Mouse (Mus musculus) hindbrain, postnatal 0 days (tissue): ENCODE results near the gene Slc7a1. TPM values are rescaled to one million over a fixed set of nuclear protein-coding genes. Genes with fewer than 3 reads are reported as not detected.

Experiments used
- ATAC-seq: fragments of 200-750 bp; cut with Nextera tagmentation; 2 replicates; pipeline ENCODE4 v1.8.0; 2017; ENCODE audit warnings: mild to moderate bottlenecking, moderate TSS enrichment, moderate library complexity
- DNase-seq: peaks from one replicate; pipeline ENCODE4 v3.0.0-alpha.2; 2015; ENCODE audit warnings: low spot score
- H3K27ac ChIP-seq: fragments of 300-500 bp; sonication (generic); 2 replicates; pipeline ENCODE4 v1.5.1; 2014; ENCODE audit warnings: mild to moderate bottlenecking
- H3K27me3 ChIP-seq: fragments of 300-500 bp; sonication (generic); 2 replicates; pipeline ENCODE4 v1.6.1; 2014; ENCODE audit warnings: low read length, mixed read lengths; ENCODE audit not compliant: insufficient read depth
- H3K36me3 ChIP-seq: fragments of 300-500 bp; sonication (generic); 2 replicates; pipeline ENCODE4 v1.6.1; 2014; ENCODE audit warnings: low read length, mixed read lengths; ENCODE audit not compliant: insufficient read depth
- H3K4me1 ChIP-seq: fragments of 300-500 bp; sonication (generic); 2 replicates; pipeline ENCODE4 v1.6.1; 2014; ENCODE audit warnings: antibody characterized with exemption, low read length, mixed read lengths; ENCODE audit not compliant: insufficient read depth
- H3K4me2 ChIP-seq: fragments of 300-500 bp; sonication (generic); 2 replicates; pipeline ENCODE4 v1.6.1; 2014; ENCODE audit warnings: low read depth, mild to moderate bottlenecking, low read length, moderate library complexity, mixed read lengths
- H3K4me3 ChIP-seq: fragments of 300-500 bp; sonication (generic); 2 replicates; pipeline ENCODE4 v1.5.1; 2014; ENCODE audit warnings: low read length
- H3K9ac ChIP-seq: fragments of 300-500 bp; sonication (generic); replicated peaks from 2 replicates; pipeline ENCODE4 v1.6.1; 2014; ENCODE audit warnings: mild to moderate bottlenecking, low read length, moderate library complexity, mixed read lengths
- H3K9me3 ChIP-seq: fragments of 300-500 bp; sonication (generic); 2 replicates; pipeline ENCODE4 v1.6.1; 2016; ENCODE audit warnings: low read length, mixed read lengths
- CTCF ChIP-seq: IDR thresholded peaks from 2 replicates; pipeline ENCODE4 v1.5.1; 2016; ENCODE audit warnings: antibody characterized with exemption, control low read depth, low read depth
- WGBS: fragments of 180-500 bp; shearing (Covaris S2); extraction: QIAGEN DNeasy Blood & Tissue Kit; methylation state at CpG from one replicate; pipeline ENCODE4 v1.1.7; 2014; 5-methylcytosine and 5-hydroxymethylcytosine counted together
- polyA plus RNA-seq: library from polyadenylated mRNA; unstranded; fragments of >200 nt; fragmentation: Nextera tagmentation; extraction: Ambion mirVana; gene quantifications from 2 replicates; pipeline ENCODE4 v1.2.1, GENCODE M21; 2015
- total RNA-seq: library from RNA; depleted of rRNA; stranded (reverse); fragments of >200 nt; gene quantifications from 2 replicates; pipeline ENCODE4 v1.2.3, GENCODE M21; 2014

Gene Slc7a1
- total and polyA plus RNA-seq, 2 experiments from 2014 or later, result 42.3 to 58.5 TPM

DNA sequence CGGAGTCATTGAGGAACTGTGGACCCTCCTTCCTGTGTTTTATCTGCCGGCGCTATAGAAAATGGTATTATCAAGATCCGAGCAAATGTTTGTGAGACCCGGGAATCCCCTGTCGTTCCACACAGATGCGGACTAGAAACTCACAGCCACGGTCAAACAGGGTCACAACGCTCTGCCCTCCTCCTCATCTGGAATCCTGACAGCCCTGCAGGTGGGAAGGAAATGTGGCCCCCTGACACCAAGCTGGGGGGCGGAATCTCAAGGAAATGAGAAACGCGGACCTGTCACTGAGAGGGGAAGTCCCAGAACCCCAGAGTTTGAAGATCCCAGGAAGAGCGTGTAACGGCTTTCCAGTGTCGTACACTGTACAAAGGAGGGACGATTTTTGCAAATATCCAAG is 46.3 kb downstream of the Slc7a1 start:
- Histone ChIP-seq H3K9me3 (no peaks in the 10 kb centered on the region), H3K27ac (no peak overlapping the region), H3K9ac (no peak overlapping the region), H3K27me3 (no peaks in the 10 kb centered on the region), H3K4me2 (no peak overlapping the region), H3K4me1 (no peaks in the 10 kb centered on the region), H3K36me3 (no peaks in the 10 kb centered on the region), H3K4me3 (no peak overlapping the region)
- DNase-seq (no peak), ATAC-seq (no peak)
- WGBS, result 83% methylated on average over 16 of the region's 16 CpGs
- TF ChIP-seq CTCF, result no peak

DNA sequence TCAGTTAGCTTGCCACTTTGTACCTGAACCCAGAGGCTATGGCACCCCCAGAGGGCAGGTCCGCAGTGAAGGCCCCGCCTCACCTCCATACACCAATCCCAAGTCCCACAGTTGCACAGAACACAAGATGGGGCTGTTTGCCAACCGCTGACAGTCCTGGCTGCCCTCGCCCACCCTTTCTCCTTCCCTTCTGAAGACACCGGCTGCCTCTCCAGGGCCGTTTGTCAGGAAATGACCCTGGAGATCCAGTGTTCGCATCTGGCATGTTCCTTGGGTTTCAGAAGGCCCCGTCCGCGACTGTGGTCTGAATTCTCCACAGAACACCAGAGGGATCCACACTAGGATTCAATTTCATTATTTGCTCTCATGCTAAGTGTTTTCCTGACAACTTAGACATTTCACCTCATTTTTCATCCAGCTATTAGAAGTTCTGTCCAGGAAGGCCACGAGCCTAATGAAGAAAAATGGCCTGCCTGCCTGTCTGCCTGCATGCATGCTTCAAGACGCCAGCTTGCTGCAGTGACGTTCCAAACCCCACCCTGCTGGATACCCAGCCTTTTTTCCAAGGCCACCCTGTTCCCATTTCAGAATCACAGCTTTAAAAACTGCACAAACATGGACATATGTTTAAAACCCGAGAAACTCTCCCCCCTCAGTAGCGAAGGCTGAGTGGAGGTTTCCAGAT is 50.2 kb downstream of the Slc7a1 start:
- Histone ChIP-seq H3K27me3 (no peaks in the 10 kb centered on the region), H3K4me2 (no peak overlapping the region), H3K36me3 (no peaks in the 10 kb centered on the region), H3K9ac (no peak overlapping the region), H3K27ac (peak overlapping the region; percentile 41; the same call in 1 of the 2 replicates), H3K9me3 (no peaks in the 10 kb centered on the region), H3K4me1 (no peaks in the 10 kb centered on the region), H3K4me3 (no peak overlapping the region)
- WGBS, result 48% methylated on average over 15 of the region's 15 CpGs
- DNase-seq, result peak; percentile 53
- ATAC-seq, result 0 out of 2 replicates have a peak, but pooled peaks have one; percentile 29
- peak; percentile 44 for TF ChIP-seq CTCF

DNA sequence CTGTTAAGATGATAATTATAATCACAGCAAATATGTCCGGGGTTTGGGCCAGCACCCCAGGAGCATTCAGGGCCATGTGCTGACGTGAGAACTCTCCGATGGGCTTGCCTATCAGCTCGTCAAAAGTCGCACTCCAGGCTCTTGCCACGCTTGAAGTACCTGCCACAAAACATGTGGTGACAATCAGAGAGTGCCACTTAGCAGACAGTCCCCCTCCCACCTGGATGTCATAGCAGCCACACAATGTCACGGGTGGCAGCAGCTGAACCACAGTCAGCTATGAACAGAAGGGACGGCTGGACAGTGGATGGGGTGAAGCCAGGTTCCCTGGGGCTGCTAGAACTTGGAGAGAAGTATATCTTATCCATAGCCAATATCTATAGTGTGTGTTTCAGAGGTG is 51.6 kb downstream of the Slc7a1 start:
- Histone ChIP-seq H3K4me1 (no peaks in the 10 kb centered on the region), H3K4me3 (no peak overlapping the region), H3K9me3 (no peaks in the 10 kb centered on the region), H3K4me2 (no peak overlapping the region), H3K27ac (no peak overlapping the region), H3K36me3 (no peaks in the 10 kb centered on the region), H3K9ac (no peak overlapping the region), H3K27me3 (no peaks in the 10 kb centered on the region)
- no peak for TF ChIP-seq CTCF
- ATAC-seq, result peak; percentile 43
- WGBS, result 53% methylated on average over 8 of the region's 8 CpGs
- peak; percentile 22 for DNase-seq

GRCm38 (mm10) chr5:148346543-148346942 is 53.2 kb downstream of the Slc7a1 start:
- no peak for DNase-seq
- peak; percentile 26 for TF ChIP-seq CTCF
- no peak overlapping the region for H3K4me2 ChIP-seq

GRCm38 (mm10) chr5:148344374-148344773 is 55.3 kb downstream of the Slc7a1 start:
- Histone ChIP-seq H3K9me3 (no peaks in the 10 kb centered on the region), H3K36me3 (no peaks in the 10 kb centered on the region), H3K4me1 (no peaks in the 10 kb centered on the region; the same call in 1 of the 2 replicates), H3K4me2 (no peak overlapping the region), H3K27ac (peak overlapping the region; percentile 7; the same call in 1 of the 2 replicates), H3K9ac (no peak overlapping the region), H3K4me3 (no peak overlapping the region), H3K27me3 (no peaks in the 10 kb centered on the region)
- no peak for ATAC-seq
- no peak for DNase-seq
- WGBS, result 66% methylated on average over 5 of the region's 5 CpGs
- no peak for TF ChIP-seq CTCF

More at GRCm38 (mm10) chr5:148346543-148346942, 53.2 kb downstream of the Slc7a1 start:
- Histone ChIP-seq H3K9me3 (no peaks in the 10 kb centered on the region), H3K36me3 (no peaks in the 10 kb centered on the region), H3K4me3 (no peak overlapping the region), H3K27me3 (no peaks in the 10 kb centered on the region), H3K9ac (no peak overlapping the region), H3K4me1 (no peaks in the 10 kb centered on the region; the same call in 1 of the 2 replicates), H3K27ac (no peak overlapping the region)
- ATAC-seq, result no peak
- WGBS, result 80% methylated on average over 8 of the region's 8 CpGs

- no peaks in the 10 kb centered on the region for H3K27me3 ChIP-seq
- peak overlapping the region; percentile 26 for H3K4me2 ChIP-seq
- no peak overlapping the region for H3K4me3 ChIP-seq
- TF ChIP-seq CTCF, result no peak
- H3K36me3 ChIP-seq, result no peaks in the 10 kb centered on the region
- peak overlapping the region; percentile 48; the same call in 1 of the 2 replicates for H3K27ac ChIP-seq
- no peaks in the 10 kb centered on the region for H3K9me3 ChIP-seq
- peak; percentile 59 for DNase-seq
- no peaks in the 10 kb centered on the region; the same call in 1 of the 2 replicates for H3K4me1 ChIP-seq
- H3K9ac ChIP-seq, result no peak overlapping the region
- WGBS, result 40% methylated on average over 26 of the region's 26 CpGs
- ATAC-seq, result peak; percentile 80
Measured at GRCm38 (mm10) chr5:148342061-148342741, 57.5 kb downstream of the Slc7a1 start.

- DNase-seq (no peak), ATAC-seq (no peak)
- 90% methylated on average over 5 of the region's 5 CpGs for WGBS
- Histone ChIP-seq H3K4me2 (no peak overlapping the region), H3K27me3 (no peaks in the 10 kb centered on the region), H3K4me3 (no peak overlapping the region), H3K36me3 (0 out of 2 replicates have a peak, but pooled peaks cover 4% of the 10 kb centered on the region), H3K9ac (no peak overlapping the region), H3K9me3 (no peaks in the 10 kb centered on the region), H3K27ac (no peak overlapping the region), H3K4me1 (no peaks in the 10 kb centered on the region; the same call in 1 of the 2 replicates)
- no peak for TF ChIP-seq CTCF
Measured at GRCm38 (mm10) chr5:148339126-148339525, 60.6 kb downstream of the Slc7a1 start.
